Mouse (Mus musculus) adrenal gland, postnatal 10 days (tissue): ENCODE measurements around the gene Anp32b. TPM values are rescaled to one million over a fixed set of nuclear protein-coding genes. Genes with fewer than 3 reads are reported as not detected.

Source experiments
- DNase-seq: peaks from one replicate; pipeline ENCODE4 v3.0.0; 2021; ENCODE audit warnings: mixed read lengths
- total RNA-seq, 2 experiments: library from RNA; stranded (reverse); gene quantifications; 2 replicates each; pipeline ENCODE4 v1.2.3; 2021

The Anp32b gene
- total RNA-seq, 2 experiments from 2014 or later: 136 to 141 TPM

- no peak for DNase-seq
Measured at GRCm38 (mm10) chr4:46452855-46453719, 2.4 kb downstream of the Anp32b start.

DNA sequence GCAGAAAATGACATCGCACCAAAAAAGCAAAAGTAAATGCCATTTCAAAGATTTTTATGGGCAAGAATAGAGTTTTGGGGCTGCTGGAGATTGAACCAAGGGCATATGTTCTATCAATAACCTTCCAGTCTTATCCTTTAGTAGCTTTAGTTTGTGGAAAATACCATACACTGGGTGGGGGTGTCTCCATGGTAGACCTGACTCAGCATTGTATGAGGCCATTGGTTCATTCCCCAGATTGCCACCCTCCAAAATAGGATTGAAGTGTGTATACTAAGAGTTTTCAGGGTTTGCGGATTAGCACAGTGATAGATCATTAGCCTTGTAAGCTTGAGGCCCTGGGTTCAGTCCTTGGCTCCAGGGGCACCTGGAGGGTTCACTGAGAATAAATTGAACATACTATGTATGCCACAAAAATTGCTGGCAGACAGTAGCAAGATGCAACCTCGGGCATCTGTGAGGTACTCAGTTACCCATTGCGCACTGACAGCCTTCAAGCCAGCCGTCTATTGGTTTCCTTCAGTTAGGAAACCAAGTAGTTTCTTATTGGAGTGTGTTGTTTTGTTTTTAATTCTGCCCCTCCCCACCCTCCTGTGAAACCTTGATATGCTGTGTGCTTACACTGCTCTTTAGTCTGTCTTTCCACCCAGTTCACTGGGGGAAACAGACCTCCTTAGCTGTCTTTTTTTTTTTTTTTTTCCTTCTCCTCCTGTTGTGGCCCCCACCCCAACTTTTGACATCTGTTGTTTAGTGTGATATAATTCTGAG, 3.6 kb downstream of the Anp32b start:
- no peak for DNase-seq

DNA sequence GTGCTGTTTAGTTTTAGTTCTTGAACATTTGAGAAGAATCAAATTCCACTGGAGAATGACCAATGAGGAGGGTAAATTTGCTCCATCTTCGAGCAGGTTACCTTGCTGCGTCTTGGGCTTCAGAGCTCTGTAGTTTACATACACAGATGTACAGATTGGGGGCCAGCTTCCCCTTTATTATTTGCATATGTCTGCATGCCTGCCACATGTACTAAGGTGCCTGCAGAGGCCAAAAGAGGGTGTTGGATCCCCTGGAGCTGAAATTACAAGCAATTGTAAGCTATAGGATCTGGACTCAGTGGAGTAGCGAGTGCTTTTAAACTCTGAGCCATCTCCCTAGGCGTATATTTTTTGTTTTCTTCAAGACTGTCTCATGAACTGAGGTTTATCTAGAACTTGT, 6.1 kb downstream of the Anp32b start:
- no peak for DNase-seq

DNA sequence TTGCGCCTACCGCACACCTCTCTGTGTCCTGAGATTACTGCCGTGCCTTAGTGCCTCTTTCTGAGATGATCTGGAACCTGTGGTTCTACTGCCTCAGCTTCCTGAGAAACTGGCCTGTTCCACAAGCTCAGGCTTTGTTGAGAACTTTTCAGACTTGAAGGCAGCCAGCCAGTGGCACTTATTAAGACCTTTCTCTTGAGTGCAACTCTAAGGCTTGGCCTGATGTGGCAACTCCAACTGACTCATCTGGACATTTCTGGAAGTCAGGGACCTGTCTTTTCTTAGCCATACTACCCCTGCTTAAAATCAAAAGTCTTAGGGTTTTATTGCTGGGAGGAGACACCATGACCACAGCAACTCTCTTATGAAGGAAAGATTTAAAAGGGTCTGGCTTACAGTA, 6.5 kb downstream of the Anp32b start:
- no peak for DNase-seq

DNA sequence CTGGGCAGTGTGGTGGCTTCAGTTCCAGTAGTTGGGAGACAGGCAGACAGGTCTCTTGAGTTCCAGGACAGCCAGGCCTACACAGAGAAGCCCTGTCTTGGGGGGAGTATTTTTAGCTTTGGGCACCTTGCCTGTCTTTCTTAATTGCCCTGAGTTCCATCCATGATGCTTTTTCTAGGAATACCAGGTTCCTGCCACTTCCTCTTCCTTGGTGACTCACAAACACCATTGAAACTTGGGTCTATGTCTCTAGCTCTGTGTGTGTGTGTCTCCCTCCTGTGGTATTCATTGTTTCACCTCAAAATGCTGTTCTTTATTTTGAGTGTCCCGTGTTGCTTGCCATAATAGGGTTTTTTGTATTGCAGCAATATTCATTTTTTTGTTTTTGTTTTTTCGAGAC, 7.7 kb downstream of the Anp32b start:
- DNase-seq: no peak

DNA sequence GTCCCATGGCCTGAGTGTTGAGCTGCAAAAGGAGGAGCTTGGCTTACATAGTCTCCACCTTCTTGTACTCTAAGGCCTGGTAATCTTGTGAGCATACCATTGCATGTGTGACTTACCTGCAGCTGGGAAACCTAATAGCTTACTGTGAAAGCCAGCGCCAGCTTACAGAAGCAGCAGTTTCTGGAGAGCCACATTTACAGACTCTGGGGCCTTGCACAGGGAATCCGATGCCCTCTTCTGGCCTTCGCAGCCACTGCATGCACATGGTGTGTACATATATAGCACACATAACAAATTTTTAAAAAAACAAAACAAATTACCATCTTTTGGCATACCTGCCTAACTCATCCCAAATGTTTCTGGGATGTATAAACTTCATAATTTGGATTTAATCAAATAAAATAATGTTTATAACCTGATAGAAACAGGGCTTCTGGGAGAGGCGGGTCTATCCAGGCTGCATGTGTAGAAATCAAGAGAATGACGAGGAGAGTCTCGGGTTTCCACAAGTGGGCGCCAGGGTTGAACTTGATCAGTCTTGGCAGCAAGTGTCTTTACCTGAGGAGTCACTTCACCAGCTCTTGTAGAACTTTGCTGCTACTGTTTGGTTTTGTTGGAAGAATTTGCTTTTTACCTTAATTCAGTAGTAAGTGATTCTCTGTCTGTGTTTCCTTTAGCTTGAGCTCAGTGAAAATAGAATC, 12.6 kb downstream of the Anp32b start:
- peak; percentile 56 for DNase-seq

DNA sequence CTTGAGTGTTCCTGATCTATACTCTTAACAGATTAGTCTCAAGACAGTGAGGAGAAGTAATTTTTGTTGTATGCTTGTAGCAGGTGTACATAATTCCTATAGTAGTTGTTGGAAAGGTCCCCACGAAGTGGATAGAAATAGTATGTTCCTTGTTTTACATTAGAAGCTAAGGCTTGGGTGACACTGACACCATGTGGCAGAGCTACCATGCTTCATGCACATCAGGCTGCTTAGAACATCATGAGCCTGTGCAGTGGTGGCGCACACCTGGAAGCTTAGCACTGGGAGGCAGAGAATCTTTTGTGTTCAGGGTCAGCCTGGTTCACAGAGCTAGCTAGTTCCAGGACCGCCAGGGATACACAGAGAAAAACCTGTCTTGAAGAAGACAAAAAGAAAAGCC, 15.0 kb downstream of the Anp32b start:
- DNase-seq: no peak

DNA sequence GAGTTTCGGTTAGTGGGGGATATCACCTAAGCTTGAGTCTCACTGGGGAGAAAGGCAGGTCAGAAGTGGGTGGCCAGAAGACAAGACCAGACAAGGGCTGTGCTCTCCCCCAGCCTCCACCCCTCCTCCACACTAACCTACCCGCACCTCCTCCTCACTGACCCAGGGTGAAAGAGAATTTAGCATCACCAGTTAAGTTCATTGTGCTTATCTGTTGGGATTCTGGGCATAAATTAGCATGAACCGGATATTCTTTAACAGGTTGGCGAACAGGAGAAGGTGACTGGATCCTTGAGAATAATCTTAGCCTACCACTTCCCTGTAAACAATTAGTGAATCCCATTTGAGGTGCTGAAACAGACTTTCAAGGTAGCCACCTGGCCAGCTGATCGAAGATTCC, 24.4 kb downstream of the Anp32b start:
- no peak for DNase-seq

GRCm38 (mm10) chr4:46479081-46479480, 28.4 kb downstream of the Anp32b start:
- DNase-seq: no peak

GRCm38 (mm10) chr4:46485696-46486417, 35.2 kb downstream of the Anp32b start:
- peak; percentile 80 for DNase-seq

DNA sequence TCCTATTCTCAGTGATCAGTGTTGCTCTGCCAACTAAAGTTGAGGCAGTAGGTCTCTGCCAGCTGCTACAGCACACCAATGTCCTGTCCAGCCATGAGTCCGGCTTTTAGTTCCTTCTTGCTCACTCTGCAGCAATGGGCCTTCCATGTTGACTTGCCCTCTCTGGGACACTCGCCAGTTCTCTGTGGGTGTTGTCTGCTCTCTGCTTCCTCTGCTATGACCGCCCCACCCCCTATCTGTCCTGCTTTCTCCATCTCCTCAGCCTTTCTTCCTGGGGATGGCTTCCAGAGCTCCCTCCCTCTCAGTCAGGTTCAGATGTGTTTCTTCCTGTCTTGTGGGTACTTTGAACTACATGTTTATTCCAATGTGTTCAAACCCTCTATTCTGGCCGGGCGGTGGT, 36.6 kb downstream of the Anp32b start:
- DNase-seq: peak; percentile 58

GRCm38 (mm10) chr4:46489028-46489925, 38.6 kb downstream of the Anp32b start, which contains the start of gene Nans:
Nans (plus strand) TSS chr4:46489248.
- DNase-seq: peak; percentile 99

GRCm38 (mm10) chr4:46493071-46493470, 42.4 kb downstream of the Anp32b start:
- DNase-seq: no peak

- DNase-seq: no peak
Measured at GRCm38 (mm10) chr4:46495543-46495942, 44.8 kb downstream of the Anp32b start.

DNA sequence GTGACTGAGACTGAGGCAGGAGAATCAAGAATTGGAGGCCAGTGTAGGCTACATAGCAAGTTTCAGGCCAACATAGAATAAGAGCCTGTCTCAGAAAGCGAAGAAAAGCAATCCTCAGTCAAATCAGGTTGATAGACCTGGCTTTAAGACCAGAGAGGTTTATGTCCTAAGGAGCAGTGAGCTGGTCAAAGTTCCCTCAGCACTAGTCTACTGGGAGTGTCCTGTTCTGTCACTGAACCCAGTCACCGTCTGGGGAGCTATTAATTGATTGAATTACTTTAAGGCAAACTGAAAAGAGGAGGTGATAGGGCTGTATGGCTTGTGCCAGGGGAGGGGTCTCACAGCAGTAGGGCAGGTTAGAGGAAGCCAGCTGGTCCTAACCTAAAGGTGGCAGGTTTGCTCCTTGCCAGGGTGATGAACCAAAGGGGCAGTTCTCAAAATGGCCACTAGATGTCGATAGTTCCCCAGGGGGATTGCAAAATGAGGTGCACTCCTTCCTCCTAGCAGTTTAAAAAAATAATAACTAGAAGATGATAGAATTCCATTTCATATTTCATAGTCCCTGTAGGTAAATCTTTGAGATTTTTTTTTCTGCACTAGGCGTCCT, 46.7 kb downstream of the Anp32b start:
- DNase-seq: peak; percentile 88

GRCm38 (mm10) chr4:46498511-46498910, 47.8 kb downstream of the Anp32b start:
- no peak for DNase-seq

DNA sequence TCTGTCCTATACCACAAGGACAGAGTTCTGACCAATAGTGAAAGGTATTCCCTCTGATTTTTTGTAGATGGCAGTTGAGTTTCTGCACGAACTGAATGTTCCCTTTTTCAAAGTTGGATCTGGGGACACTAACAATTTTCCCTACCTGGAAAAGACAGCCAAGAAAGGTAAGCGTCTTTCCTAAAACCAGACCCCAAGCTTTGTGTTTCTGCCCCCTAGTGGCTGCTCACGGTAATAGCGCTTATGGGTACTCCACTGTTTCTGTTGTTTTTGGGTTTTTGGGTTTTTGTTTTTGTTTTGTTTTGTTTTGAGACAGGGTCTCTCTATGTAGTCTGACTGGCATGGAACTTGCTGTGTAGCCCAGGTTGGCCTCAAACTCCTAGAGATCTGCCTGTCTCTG, 48.3 kb downstream of the Anp32b start:
- peak; percentile 61 for DNase-seq

DNA sequence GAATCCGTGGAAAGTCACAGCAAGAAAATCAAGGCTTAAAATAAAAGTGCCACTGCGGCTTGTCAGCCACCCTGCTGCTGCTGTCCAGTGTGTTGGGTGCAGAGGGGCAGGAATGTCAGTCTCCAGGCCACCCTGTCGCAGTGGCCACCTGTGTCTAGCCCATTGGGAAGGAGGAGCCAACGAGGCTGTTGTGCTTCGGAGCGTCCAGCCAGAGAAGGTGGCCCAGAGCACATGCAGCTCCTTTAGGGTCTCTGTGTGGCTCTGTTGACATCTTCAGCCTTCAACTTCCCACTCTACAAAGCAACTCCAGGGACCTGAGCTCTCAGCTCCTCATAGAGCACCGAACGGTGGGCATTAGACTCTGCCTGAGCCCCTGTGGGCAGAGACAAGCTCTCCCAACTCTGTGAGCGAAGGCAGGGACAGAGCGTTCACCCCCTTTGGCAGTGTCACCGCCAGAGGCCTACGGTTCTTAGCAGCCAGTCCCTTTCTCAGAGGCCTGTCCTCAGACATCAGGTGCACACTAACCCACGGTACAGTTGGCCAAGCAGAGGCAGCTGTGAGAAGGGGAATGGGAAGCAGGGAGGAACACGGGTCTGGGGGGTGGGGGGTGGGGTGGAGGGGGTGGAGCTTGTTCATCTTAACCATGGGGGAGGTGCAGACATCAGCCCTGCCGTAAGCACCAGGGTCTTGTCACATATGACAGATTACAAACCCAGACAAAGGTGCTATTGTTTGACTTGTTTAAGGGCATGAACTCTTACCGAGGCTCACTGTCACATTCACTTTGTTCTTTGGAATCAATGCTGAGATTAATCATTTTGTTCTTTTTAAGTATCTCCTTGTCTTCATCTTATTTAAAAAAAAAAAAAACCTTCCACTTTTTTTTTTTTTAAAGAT, 52.2 kb downstream of the Anp32b start:
- DNase-seq: no peak

GRCm38 (mm10) chr4:46503881-46504280, 53.2 kb downstream of the Anp32b start:
- DNase-seq: no peak
